Mouse (Mus musculus): ENCODE measurements around the gene Plcd3.
A peak's percentile ranks its signal among the peaks of the same experiment; 100 is the strongest.

GRCm38 (mm10) chr11:103058499-103059085 is 42.9 kb downstream of the Plcd3 start:
- TF ChIP-seq CTCF (IDR thresholded peaks at IDR 0.05; ENCODE audit: low read depth) = peak; percentile 33
- TF ChIP-seq EP300 (IDR thresholded peaks at IDR 0.05; ENCODE audit: low read depth) = no peak
